Mouse (Mus musculus) limb, embryonic 12.5 days (tissue): ENCODE data around the gene Map2k5. TPM values are rescaled to one million over a fixed set of nuclear protein-coding genes. Genes with fewer than 3 reads are reported as not detected.

ENCODE experiments used
- ATAC-seq: fragments of 200-750 bp; cut with Nextera tagmentation; 2 replicates; pipeline ENCODE4 v1.8.0; 2017; ENCODE audit warnings: low read depth, moderate TSS enrichment; ENCODE audit not compliant: insufficient number of reproducible peaks, insufficient read depth, low FRiP score, low TSS enrichment
- H3K27ac ChIP-seq: fragments of 300-500 bp; sonication (generic); 2 replicates; pipeline ENCODE4 v1.5.1; 2016; ENCODE audit warnings: mild to moderate bottlenecking, moderate library complexity
- H3K27me3 ChIP-seq: fragments of 300-500 bp; sonication (generic); 2 replicates; pipeline ENCODE4 v1.6.1; 2016; ENCODE audit warnings: mild to moderate bottlenecking, moderate library complexity
- H3K36me3 ChIP-seq: fragments of 300-500 bp; sonication (generic); 2 replicates; pipeline ENCODE4 v1.6.1; 2016; ENCODE audit warnings: mild to moderate bottlenecking, moderate library complexity
- H3K4me1 ChIP-seq: fragments of 300-500 bp; sonication (generic); replicated peaks from 2 replicates; pipeline ENCODE4 v1.6.1; 2016
- H3K4me2 ChIP-seq: fragments of 300-500 bp; sonication (generic); 2 replicates; pipeline ENCODE4 v1.6.1; 2016; ENCODE audit warnings: mild to moderate bottlenecking, moderate library complexity
- H3K4me3 ChIP-seq: fragments of 300-500 bp; sonication (generic); replicated peaks from 2 replicates; pipeline ENCODE4 v1.5.1; 2016; ENCODE audit warnings: mild to moderate bottlenecking
- H3K9ac ChIP-seq: fragments of 300-500 bp; sonication (generic); replicated peaks from 2 replicates; pipeline ENCODE4 v1.6.1; 2016; ENCODE audit warnings: mild to moderate bottlenecking, moderate library complexity
- H3K9me3 ChIP-seq: fragments of 300-500 bp; sonication (generic); 2 replicates; pipeline ENCODE4 v1.6.1; 2016; ENCODE audit warnings: mild to moderate bottlenecking, moderate library complexity
- WGBS: fragments of 180-500 bp; shearing (Covaris S2); methylation state at CpG from one replicate; pipeline ENCODE4 v1.1.7; 2016; 5-methylcytosine and 5-hydroxymethylcytosine counted together
- polyA plus RNA-seq: library from polyadenylated mRNA; unstranded; fragments of >200 nt; fragmentation: Nextera tagmentation; extraction: Ambion mirVana; gene quantifications from 2 replicates; pipeline ENCODE4 v1.2.1, GENCODE M21; 2016

The Map2k5 gene
- polyA plus RNA-seq, 1 experiment from 2014 or later, result 44.5 TPM

DNA sequence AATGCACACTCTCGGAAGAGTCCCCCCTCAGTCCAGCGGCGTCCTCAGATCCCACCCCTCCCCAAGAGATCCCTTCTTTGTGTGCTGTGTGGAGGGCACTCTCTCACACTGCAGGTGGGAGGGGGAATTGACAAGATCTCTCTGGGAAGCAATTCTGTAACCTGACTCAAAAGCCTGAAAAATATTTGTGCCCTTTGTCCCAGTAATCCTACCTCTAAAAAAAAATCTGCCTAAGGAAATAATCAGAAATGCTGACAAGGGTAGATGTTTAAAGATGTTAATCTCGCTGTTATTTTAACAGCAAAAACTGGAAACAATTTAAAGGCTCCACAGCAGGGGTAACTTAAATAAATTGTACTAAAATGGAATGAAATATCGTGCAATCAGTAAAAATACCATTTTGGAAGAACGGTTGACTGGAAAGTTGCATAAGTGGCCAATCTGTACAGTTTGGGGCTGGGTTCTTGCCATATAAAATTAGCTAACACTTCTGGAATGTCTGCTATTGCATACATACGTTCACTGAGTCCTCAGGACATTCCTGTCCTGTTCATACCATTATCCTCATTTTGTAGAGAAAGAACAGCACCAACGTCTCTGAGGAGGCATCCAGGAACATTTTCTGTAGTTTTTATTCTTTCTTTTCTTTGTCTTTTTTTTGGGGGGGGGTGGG is 255.4 kb downstream of the Map2k5 start:
- no peak overlapping the region for H3K9ac ChIP-seq
- no peaks in the 10 kb centered on the region for H3K4me1 ChIP-seq
- H3K4me3 ChIP-seq, result no peak overlapping the region
- no peaks in the 10 kb centered on the region for H3K9me3 ChIP-seq
- H3K27ac ChIP-seq, result no peak overlapping the region
- H3K4me2 ChIP-seq, result no peak overlapping the region
- no peaks in the 10 kb centered on the region for H3K27me3 ChIP-seq
- no peak for ATAC-seq
- WGBS, result 64% methylated on average over 8 of the region's 8 CpGs
- H3K36me3 ChIP-seq, result no peaks in the 10 kb centered on the region

GRCm38 (mm10) chr9:63118385-63118784 is 259.3 kb downstream of the Map2k5 start:
- H3K27me3 ChIP-seq, result no peaks in the 10 kb centered on the region
- H3K9me3 ChIP-seq, result no peaks in the 10 kb centered on the region
- 67% methylated on average over 5 of the region's 5 CpGs for WGBS
- no peak overlapping the region for H3K9ac ChIP-seq
- no peak for ATAC-seq
- H3K27ac ChIP-seq, result no peak overlapping the region
- no peak overlapping the region for H3K4me3 ChIP-seq
- peaks cover 5% of the 10 kb centered on the region; the same call in 1 of the 2 replicates for H3K4me1 ChIP-seq
- no peaks in the 10 kb centered on the region for H3K36me3 ChIP-seq
- no peak overlapping the region for H3K4me2 ChIP-seq

Other genes with a start within 250 kb of the Map2k5 start
- 0.11 and 0.12 TPM in 2 replicates for gene Skor1, start 228.9 kb downstream of the Map2k5 start, polyA plus RNA-seq
- 41.6 and 45.0 TPM in 2 replicates for gene 2300009A05Rik, start 21.3 kb upstream of the Map2k5 start, polyA plus RNA-seq
- gene Iqch, start 224.6 kb upstream of the Map2k5 start, polyA plus RNA-seq, result 0.19 and 0.34 TPM in 2 replicates
- 29.5 and 30.1 TPM in 2 replicates for gene Aagab, start 224.8 kb upstream of the Map2k5 start, polyA plus RNA-seq